Mouse (Mus musculus) natural killer cell, adult 2 months (primary cell): ENCODE results near the gene 2310079G19Rik.

Source experiments
- DNase-seq, 2 experiments: peaks; one replicate each; pipeline ENCODE4 v3.0.0; 2022; ENCODE audit warnings: low spot score in 2 of 2

Gene 2310079G19Rik

GRCm38 (mm10) chr16:88627566-88627965 lies at the start of gene 2310079G19Rik:
Gene 2310079G19Rik, minus strand, starts transcription at chr16:88627666.
- no peak for DNase-seq

DNA sequence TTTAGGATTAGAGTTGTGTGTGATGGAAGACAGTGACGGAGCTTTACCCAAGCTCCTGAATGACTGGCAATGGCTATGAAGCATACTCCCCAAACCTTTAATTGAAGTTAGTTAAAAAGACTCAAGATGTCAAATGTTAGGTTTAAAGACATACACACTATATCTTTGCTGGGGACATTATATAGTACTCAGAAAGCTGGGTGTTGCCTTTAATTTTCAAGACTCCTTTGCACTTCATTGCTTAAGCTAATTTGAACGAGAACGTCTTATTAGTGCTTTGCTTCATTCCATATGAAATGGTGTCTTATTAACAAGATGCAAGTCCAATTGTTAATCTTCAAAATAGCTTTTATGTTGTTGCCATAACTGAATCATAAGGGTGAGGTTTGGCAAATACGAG lies 44.1 kb upstream of the 2310079G19Rik start, which contains the start of gene Krtap27-1:
Krtap27-1 (minus strand) TSS at position 101 of the 400 bp plus-strand sequence.
- no peak for DNase-seq

DNA sequence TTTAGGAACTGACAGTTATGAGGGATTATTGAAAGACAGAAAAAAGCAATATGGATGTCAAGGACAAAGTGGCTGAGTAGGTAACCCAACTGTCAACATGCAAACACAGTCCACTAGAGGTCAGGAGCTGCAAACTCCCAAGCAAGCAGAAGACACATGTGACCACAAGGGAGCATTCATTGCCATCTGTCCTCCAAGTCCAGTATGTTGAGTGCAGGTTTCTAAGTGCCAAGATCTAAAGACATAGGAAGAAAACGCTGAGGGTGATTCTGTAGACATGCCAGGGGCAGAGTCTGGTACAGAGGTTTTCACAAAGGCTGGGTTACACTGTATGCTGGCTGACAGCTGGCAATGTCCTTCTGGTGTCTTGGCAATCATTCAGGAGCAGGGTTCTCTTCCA lies 30.0 kb upstream of the 2310079G19Rik start:
- DNase-seq = no peak

- DNase-seq = no peak
Observed at GRCm38 (mm10) chr16:88651952-88652351, 24.5 kb upstream of the 2310079G19Rik start.

- DNase-seq = no peak
Observed at GRCm38 (mm10) chr16:88651082-88651481, 23.6 kb upstream of the 2310079G19Rik start.

DNA sequence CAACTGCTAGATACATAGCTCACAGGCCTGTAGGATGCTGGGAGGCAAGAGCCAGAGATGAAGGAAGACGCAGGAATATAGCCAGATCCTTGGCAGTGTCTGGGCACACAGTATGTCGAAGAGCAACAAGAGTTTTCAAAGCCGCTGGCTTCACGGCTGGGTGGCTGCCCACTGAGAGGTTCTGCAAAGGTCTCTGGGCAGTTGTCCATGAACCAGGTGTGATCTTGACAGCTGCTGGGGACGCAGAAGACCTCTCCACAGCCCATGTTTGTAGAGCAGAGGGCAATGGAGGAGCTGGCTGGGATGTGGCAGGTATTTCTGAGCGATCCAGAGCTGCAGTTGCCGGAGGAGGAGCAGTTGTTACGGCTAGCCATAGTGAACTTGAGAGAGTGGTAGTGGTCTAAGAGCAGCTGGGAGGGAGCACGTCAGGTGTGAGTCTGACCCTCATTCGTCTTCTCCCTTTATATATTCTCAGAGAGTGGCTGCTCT lies 19.9 kb upstream of the 2310079G19Rik start, which contains the start of gene Krtap26-1:
Krtap26-1 (minus strand) TSS at position 439 of the 489 bp plus-strand sequence.
- DNase-seq = no peak

- DNase-seq = no peak
Observed at GRCm38 (mm10) chr16:88646366-88647111, 19.1 kb upstream of the 2310079G19Rik start.

GRCm38 (mm10) chr16:88640053-88640452 lies 12.6 kb upstream of the 2310079G19Rik start:
- no peak for DNase-seq

DNA sequence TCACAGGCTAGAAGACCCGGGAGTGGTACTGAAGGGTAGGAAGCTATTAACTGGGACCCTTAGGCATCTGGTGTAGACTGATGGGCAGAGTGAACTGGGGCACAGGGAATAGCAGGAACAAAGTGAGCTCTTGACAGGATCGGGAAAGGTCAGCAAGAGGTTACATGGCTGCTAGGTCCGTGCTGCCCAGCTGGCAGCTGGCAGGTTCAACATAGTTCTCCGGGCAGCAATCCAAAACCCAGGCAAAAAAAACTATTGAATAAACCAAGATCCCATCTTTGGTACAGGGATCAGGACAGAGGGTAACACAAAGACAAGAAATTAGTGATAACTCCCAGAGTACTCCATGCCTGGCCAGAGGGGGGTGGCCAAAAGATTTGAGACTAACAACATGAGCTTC lies 7.7 kb upstream of the 2310079G19Rik start:
- no peak for DNase-seq

DNA sequence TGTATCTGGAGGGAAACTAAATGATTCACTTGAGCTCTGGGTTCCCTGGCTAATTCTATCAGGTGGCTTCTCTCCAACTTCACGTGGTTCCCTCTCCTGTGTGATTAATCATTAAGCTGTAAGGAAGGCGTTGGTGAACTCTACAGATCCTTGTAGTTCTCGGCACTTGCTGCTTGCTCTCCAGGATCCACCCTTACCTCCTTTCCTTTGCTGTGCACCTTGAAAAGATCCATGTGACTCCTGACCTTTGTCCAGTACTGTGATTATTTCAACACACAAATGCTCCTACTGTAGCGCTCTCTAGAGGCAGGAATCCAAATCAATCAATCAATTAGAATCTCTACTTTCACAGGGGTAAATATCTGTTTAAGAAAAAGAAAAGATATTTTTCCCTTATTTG lies 4.0 kb upstream of the 2310079G19Rik start:
- no peak for DNase-seq

DNA sequence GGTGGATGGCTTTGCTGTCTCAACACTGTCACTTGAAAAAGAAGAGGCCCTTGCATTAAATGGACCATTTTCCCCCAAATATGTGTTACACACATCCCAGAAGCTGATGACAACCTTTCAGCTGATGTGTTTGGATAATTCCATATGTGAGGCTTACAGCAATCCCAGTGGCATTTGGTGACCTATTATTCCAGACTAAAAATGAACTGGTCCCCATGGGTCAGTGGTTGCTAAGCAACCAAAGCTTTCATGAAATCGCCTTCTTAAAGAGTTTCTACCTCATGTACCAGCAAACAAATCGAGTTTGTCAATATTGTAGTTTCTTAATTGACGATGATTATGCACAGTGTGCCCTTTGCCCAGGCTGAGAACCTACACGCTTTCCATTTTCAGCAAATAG lies 14.8 kb downstream of the 2310079G19Rik start:
- DNase-seq = no peak

- DNase-seq = no peak
Observed at GRCm38 (mm10) chr16:88611922-88612321, 15.5 kb downstream of the 2310079G19Rik start, which contains the start of gene Krtap24-1. Gene Krtap24-1, minus strand, starts transcription at chr16:88612279.

- no peak for DNase-seq
Observed at GRCm38 (mm10) chr16:88604570-88604969, 22.9 kb downstream of the 2310079G19Rik start.

- DNase-seq = no peak
Observed at GRCm38 (mm10) chr16:88602464-88602863, 25.0 kb downstream of the 2310079G19Rik start.

- DNase-seq = no peak
Observed at GRCm38 (mm10) chr16:88600303-88600702, 27.2 kb downstream of the 2310079G19Rik start.

GRCm38 (mm10) chr16:88599504-88600237 lies 27.8 kb downstream of the 2310079G19Rik start:
- no peak for DNase-seq

- DNase-seq = no peak
Observed at GRCm38 (mm10) chr16:88592758-88593157, 34.7 kb downstream of the 2310079G19Rik start.

DNA sequence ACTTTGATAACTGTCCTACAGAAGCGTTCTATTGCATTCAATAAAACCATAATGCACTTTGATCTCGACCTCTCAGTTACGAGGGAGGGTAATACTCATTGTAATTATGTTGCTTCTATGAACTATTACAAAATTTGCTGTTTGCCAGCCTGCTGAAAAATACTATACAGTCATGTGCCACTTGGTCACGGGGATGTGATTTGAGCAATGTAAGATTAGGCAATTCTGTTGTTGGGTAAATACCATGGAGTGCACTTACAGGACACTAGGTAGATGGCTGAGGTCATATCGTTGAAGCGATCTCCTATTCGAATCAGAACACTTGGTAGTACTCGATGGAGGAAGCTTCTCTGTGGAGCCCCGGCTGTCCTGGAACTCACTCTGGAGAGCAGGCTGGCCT lies 44.1 kb downstream of the 2310079G19Rik start:
- DNase-seq = no peak
